Mouse (Mus musculus) midbrain, embryonic 10.5 days (tissue): ENCODE results near the gene Zmat5. TPM values are rescaled to one million over a fixed set of nuclear protein-coding genes. Genes with fewer than 3 reads are reported as not detected.
A peak's percentile ranks its signal among the peaks of the same experiment; 100 is the strongest.

Experiments used
- DNase-seq: peaks from one replicate; pipeline ENCODE4 v3.0.0-alpha.2; 2017; ENCODE audit warnings: low spot score
- H3K27ac ChIP-seq: fragments of 300-500 bp; sonication (generic); replicated peaks from 2 replicates; pipeline ENCODE4 v1.5.1; 2016; ENCODE audit warnings: mild to moderate bottlenecking
- H3K27me3 ChIP-seq: fragments of 300-500 bp; sonication (generic); 2 replicates; pipeline ENCODE4 v1.6.1; 2016; ENCODE audit warnings: low read depth, mild to moderate bottlenecking; ENCODE audit not compliant: poor library complexity, severe bottlenecking
- H3K36me3 ChIP-seq: fragments of 300-500 bp; sonication (generic); 2 replicates; pipeline ENCODE4 v1.6.1; 2016; ENCODE audit warnings: mild to moderate bottlenecking, moderate library complexity
- H3K4me1 ChIP-seq: fragments of 300-500 bp; sonication (generic); 2 replicates; pipeline ENCODE4 v1.6.1; 2016
- H3K4me3 ChIP-seq: fragments of 300-500 bp; sonication (generic); 2 replicates; pipeline ENCODE4 v1.5.1; 2016; ENCODE audit warnings: mild to moderate bottlenecking, moderate library complexity
- H3K9me3 ChIP-seq: fragments of 300-500 bp; sonication (generic); replicated peaks from 2 replicates; pipeline ENCODE4 v1.6.1; 2016; ENCODE audit warnings: mild to moderate bottlenecking
- WGBS: fragments of 180-500 bp; shearing (Covaris S2); methylation state at CpG from one replicate; pipeline ENCODE4 v1.1.7; 2016; 5-methylcytosine and 5-hydroxymethylcytosine counted together
- polyA plus RNA-seq: library from polyadenylated mRNA; unstranded; fragments of >200 nt; fragmentation: Nextera tagmentation; extraction: Ambion mirVana; gene quantifications from 2 replicates; pipeline ENCODE4 v1.2.1, GENCODE M21; 2016

Zmat5 gene
- polyA plus RNA-seq, 1 experiment from 2014 or later = 86.7 TPM

- H3K9me3 ChIP-seq = no peaks in the 10 kb centered on the region
- WGBS = 78% methylated on average over 5 of the region's 5 CpGs
- H3K4me1 ChIP-seq = peaks cover 28% of the 10 kb centered on the region
- no peak overlapping the region for H3K27ac ChIP-seq
- peaks cover 29% of the 10 kb centered on the region for H3K36me3 ChIP-seq
- no peak overlapping the region for H3K4me3 ChIP-seq
- H3K27me3 ChIP-seq = peaks cover 24% of the 10 kb centered on the region
- DNase-seq = no peak
Measured at GRCm38 (mm10) chr11:4764476-4764875, 60.0 kb downstream of the Zmat5 start.

GRCm38 (mm10) chr11:4768399-4768798, 63.9 kb downstream of the Zmat5 start:
- 93% methylated on average over 4 of the region's 4 CpGs for WGBS

GRCm38 (mm10) chr11:4769293-4769692, 64.8 kb downstream of the Zmat5 start:
- peaks cover 58% of the 10 kb centered on the region for H3K36me3 ChIP-seq
- no peaks in the 10 kb centered on the region for H3K9me3 ChIP-seq
- H3K4me1 ChIP-seq = peaks cover 10% of the 10 kb centered on the region
- H3K27me3 ChIP-seq = no peaks in the 10 kb centered on the region
- H3K27ac ChIP-seq = no peak overlapping the region
- no peak for DNase-seq
- 80% methylated on average over 7 of the region's 7 CpGs for WGBS
- no peak overlapping the region for H3K4me3 ChIP-seq

More at GRCm38 (mm10) chr11:4768399-4768798, 63.9 kb downstream of the Zmat5 start:
- no peak for DNase-seq
- Histone ChIP-seq H3K36me3 (peaks cover 55% of the 10 kb centered on the region), H3K27ac (no peak overlapping the region), H3K27me3 (no peaks in the 10 kb centered on the region), H3K4me1 (peaks cover 13% of the 10 kb centered on the region), H3K4me3 (no peak overlapping the region), H3K9me3 (no peaks in the 10 kb centered on the region)

DNA sequence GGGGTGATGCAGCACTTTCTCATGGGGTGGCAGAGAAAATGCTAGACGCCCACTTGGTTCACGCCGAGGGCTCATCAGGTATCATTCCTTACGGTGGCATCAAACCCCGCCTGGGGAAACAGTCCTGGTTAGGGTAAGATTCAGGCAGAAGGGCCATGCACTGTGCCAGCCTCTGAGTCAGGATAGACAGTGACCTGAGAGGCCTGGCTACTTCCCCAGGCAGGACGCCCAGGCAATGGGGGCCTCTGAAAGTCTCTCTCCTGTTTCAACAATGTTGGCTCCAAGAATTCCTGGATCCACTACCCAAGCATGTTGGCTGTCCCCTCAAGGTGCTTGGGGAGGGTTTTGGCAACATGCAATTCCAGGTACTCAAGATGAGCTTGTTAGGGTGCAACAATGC, 65.4 kb downstream of the Zmat5 start:
- no peak for DNase-seq
- H3K27ac ChIP-seq = no peak overlapping the region
- H3K4me1 ChIP-seq = peaks cover 10% of the 10 kb centered on the region
- H3K36me3 ChIP-seq = peaks cover 60% of the 10 kb centered on the region
- no peaks in the 10 kb centered on the region for H3K9me3 ChIP-seq
- WGBS = 97% methylated on average over 6 of the region's 6 CpGs
- no peak overlapping the region for H3K4me3 ChIP-seq
- H3K27me3 ChIP-seq = no peaks in the 10 kb centered on the region

DNA sequence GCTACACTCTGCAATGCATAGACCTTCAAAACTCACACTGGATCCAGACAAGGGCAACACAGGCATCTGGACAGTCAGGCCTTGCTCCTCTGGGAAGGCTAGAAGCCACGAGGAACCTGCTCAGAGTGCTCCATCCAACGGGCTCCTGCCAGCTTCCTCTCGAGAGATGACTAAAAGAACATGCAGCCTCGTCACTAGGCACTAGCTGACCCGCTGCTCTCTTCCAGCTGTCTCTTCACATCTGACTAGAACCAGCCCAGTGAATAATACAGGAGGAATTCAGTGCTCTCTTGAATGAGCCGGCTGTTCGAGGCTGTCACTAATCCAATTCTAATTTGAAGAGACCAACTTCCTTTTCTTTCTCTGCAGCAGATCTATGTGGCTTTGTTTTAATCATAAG, 67.3 kb downstream of the Zmat5 start:
- H3K36me3 ChIP-seq = peaks cover 71% of the 10 kb centered on the region

GRCm38 (mm10) chr11:4772925-4773324, 68.4 kb downstream of the Zmat5 start:
- Histone ChIP-seq H3K27me3 (no peaks in the 10 kb centered on the region), H3K4me3 (no peak overlapping the region), H3K9me3 (no peaks in the 10 kb centered on the region), H3K36me3 (peaks cover 73% of the 10 kb centered on the region), H3K4me1 (peaks cover 10% of the 10 kb centered on the region), H3K27ac (no peak overlapping the region)
- 38% methylated on average over 3 of the region's 3 CpGs for WGBS
- DNase-seq = peak; percentile 62

More for the DNA sequence above, 67.3 kb downstream of the Zmat5 start:
- H3K4me1 ChIP-seq = peaks cover 10% of the 10 kb centered on the region
- no peak overlapping the region for H3K27ac ChIP-seq
- H3K4me3 ChIP-seq = no peak overlapping the region
- no peaks in the 10 kb centered on the region for H3K27me3 ChIP-seq
- 61% methylated on average over 7 of the region's 7 CpGs for WGBS
- DNase-seq = no peak
- H3K9me3 ChIP-seq = no peaks in the 10 kb centered on the region

- no peak for DNase-seq
- Histone ChIP-seq H3K27me3 (no peaks in the 10 kb centered on the region), H3K36me3 (peaks cover 94% of the 10 kb centered on the region), H3K4me1 (no peaks in the 10 kb centered on the region), H3K9me3 (no peaks in the 10 kb centered on the region), H3K27ac (no peak overlapping the region), H3K4me3 (no peak overlapping the region)
- whole genome bisulfite sequencing = 76% methylated on average over 3 of the region's 3 CpGs
Measured at GRCm38 (mm10) chr11:4780927-4781326, 76.4 kb downstream of the Zmat5 start.

- no peaks in the 10 kb centered on the region for H3K27me3 ChIP-seq
- 95% methylated on average over 3 of the region's 3 CpGs for WGBS
- H3K9me3 ChIP-seq = no peaks in the 10 kb centered on the region
- no peaks in the 10 kb centered on the region for H3K4me1 ChIP-seq
- no peak for DNase-seq
- no peak overlapping the region for H3K4me3 ChIP-seq
- peaks cover 94% of the 10 kb centered on the region for H3K36me3 ChIP-seq
- no peak overlapping the region for H3K27ac ChIP-seq
Measured at GRCm38 (mm10) chr11:4783116-4783515, 78.6 kb downstream of the Zmat5 start.

- Histone ChIP-seq H3K9me3 (no peaks in the 10 kb centered on the region), H3K4me3 (no peak overlapping the region), H3K4me1 (no peaks in the 10 kb centered on the region), H3K27me3 (no peaks in the 10 kb centered on the region), H3K27ac (no peak overlapping the region), H3K36me3 (peaks cover 94% of the 10 kb centered on the region)
- WGBS = 85% methylated on average over 5 of the region's 5 CpGs
- no peak for DNase-seq
Measured at GRCm38 (mm10) chr11:4784629-4785142, 80.2 kb downstream of the Zmat5 start.

Other genes starting within 250 kb of the Zmat5 start
- 27.0 and 31.2 TPM in 2 replicates for gene Mtmr3, start 109.8 kb upstream of the Zmat5 start, polyA plus RNA-seq
- gene Gm11032, start 84.6 kb upstream of the Zmat5 start, polyA plus RNA-seq = not detected in 2 replicates
- 32.2 and 34.2 TPM in 2 replicates for gene Ascc2, start 66.9 kb upstream of the Zmat5 start, polyA plus RNA-seq
- gene Uqcr10, start 336 bp upstream of the Zmat5 start, polyA plus RNA-seq = 639 and 680 TPM in 2 replicates
- 0.11 and 0.22 TPM in 2 replicates for gene Cabp7, start 42.1 kb downstream of the Zmat5 start, polyA plus RNA-seq
- gene Nf2, start 144.9 kb downstream of the Zmat5 start, polyA plus RNA-seq = 55.5 and 65.1 TPM in 2 replicates
- 70.8 and 81.2 TPM in 2 replicates for gene Nipsnap1, start 169.3 kb downstream of the Zmat5 start, polyA plus RNA-seq
- 54.9 and 57.9 TPM in 2 replicates for gene Thoc5, start 190.6 kb downstream of the Zmat5 start, polyA plus RNA-seq
- gene Nefh, start 243.4 kb downstream of the Zmat5 start, polyA plus RNA-seq = 0.23 and 0.29 TPM in 2 replicates